Mouse (Mus musculus): ENCODE results near the gene Etl4. TPM values are rescaled to one million over a fixed set of nuclear protein-coding genes. Genes with fewer than 3 reads are reported as not detected.

Etl4 gene
- polyA plus RNA-seq, 1 experiment from 2014 or later: 10.8 TPM

GRCm38 (mm10) chr2:20654058-20654457, 744.5 kb downstream of the Etl4 start:
- Histone ChIP-seq H3K27me3 (ENCODE audit: control insufficient read depth, insufficient read depth, low read length) (no peaks in the 10 kb centered on the region), H3K27ac (ENCODE audit: low read length) (no peak overlapping the region), H3K36me3 (ENCODE audit: control insufficient read depth, insufficient read depth) (no peaks in the 10 kb centered on the region), H3K4me3 (ENCODE audit: low read length) (no peak overlapping the region), H3K9ac (ENCODE audit: low read length) (no peak overlapping the region), H3K4me2 (ENCODE audit: low read depth, low read length) (no peak overlapping the region), H3K9me3 (replicated peaks; ENCODE audit: control insufficient read depth, low read length) (no peaks in the 10 kb centered on the region), H3K4me1 (ENCODE audit: control insufficient read depth, insufficient read depth, low read length) (peaks cover 15% of the 10 kb centered on the region)
- ATAC-seq (replicated peaks; ENCODE audit: extremely low read depth, insufficient read depth, low FRiP score): no peak
- 70% methylated on average over 8 of the region's 8 CpGs for WGBS

- H3K4me3 ChIP-seq (ENCODE audit: low read length): no peak overlapping the region
- no peak for ATAC-seq (replicated peaks; ENCODE audit: extremely low read depth, insufficient read depth, low FRiP score)
- no peaks in the 10 kb centered on the region for H3K36me3 ChIP-seq (ENCODE audit: control insufficient read depth, insufficient read depth)
- H3K27ac ChIP-seq (ENCODE audit: low read length): no peak overlapping the region
- no peaks in the 10 kb centered on the region for H3K27me3 ChIP-seq (ENCODE audit: control insufficient read depth, insufficient read depth, low read length)
- H3K9me3 ChIP-seq (replicated peaks; ENCODE audit: control insufficient read depth, low read length): no peaks in the 10 kb centered on the region
- H3K4me1 ChIP-seq (ENCODE audit: control insufficient read depth, insufficient read depth, low read length): peaks cover 8% of the 10 kb centered on the region
- no peak overlapping the region for H3K4me2 ChIP-seq (ENCODE audit: low read depth, low read length)
- no peak overlapping the region for H3K9ac ChIP-seq (ENCODE audit: low read length)
- WGBS: 62% methylated on average over 9 of the region's 9 CpGs
These were observed 745.2 kb downstream of the Etl4 start for GRCm38 (mm10) chr2:20654598-20655340.

- 41% methylated on average over 2 of the region's 2 CpGs for WGBS
- ATAC-seq (replicated peaks; ENCODE audit: extremely low read depth, insufficient read depth, low FRiP score): no peak
- Histone ChIP-seq H3K27me3 (ENCODE audit: control insufficient read depth, insufficient read depth, low read length) (no peaks in the 10 kb centered on the region), H3K4me1 (ENCODE audit: control insufficient read depth, insufficient read depth, low read length) (peaks cover 4% of the 10 kb centered on the region; the same call in 1 of the 2 replicates), H3K4me2 (ENCODE audit: low read depth, low read length) (no peak overlapping the region), H3K36me3 (ENCODE audit: control insufficient read depth, insufficient read depth) (no peaks in the 10 kb centered on the region), H3K27ac (ENCODE audit: low read length) (no peak overlapping the region), H3K4me3 (ENCODE audit: low read length) (no peak overlapping the region), H3K9me3 (replicated peaks; ENCODE audit: control insufficient read depth, low read length) (no peaks in the 10 kb centered on the region), H3K9ac (ENCODE audit: low read length) (no peak overlapping the region)
These were observed 745.7 kb downstream of the Etl4 start for GRCm38 (mm10) chr2:20655341-20655612.

- ATAC-seq (replicated peaks; ENCODE audit: extremely low read depth, insufficient read depth, low FRiP score): no peak
- WGBS: 57% methylated on average over 3 of the region's 3 CpGs
- Histone ChIP-seq H3K9me3 (replicated peaks; ENCODE audit: control insufficient read depth, low read length) (no peaks in the 10 kb centered on the region), H3K9ac (ENCODE audit: low read length) (no peak overlapping the region), H3K27me3 (ENCODE audit: control insufficient read depth, insufficient read depth, low read length) (no peaks in the 10 kb centered on the region), H3K4me2 (ENCODE audit: low read depth, low read length) (no peak overlapping the region), H3K27ac (ENCODE audit: low read length) (no peak overlapping the region), H3K36me3 (ENCODE audit: control insufficient read depth, insufficient read depth) (no peaks in the 10 kb centered on the region), H3K4me3 (ENCODE audit: low read length) (no peak overlapping the region), H3K4me1 (ENCODE audit: control insufficient read depth, insufficient read depth, low read length) (peaks cover 2% of the 10 kb centered on the region; the same call in 1 of the 2 replicates)
These were observed 748.3 kb downstream of the Etl4 start for GRCm38 (mm10) chr2:20657856-20658255.

- no peak overlapping the region for H3K4me3 ChIP-seq (ENCODE audit: low read length)
- WGBS: 89% methylated on average over 11 of the region's 11 CpGs
These were observed 752.3 kb downstream of the Etl4 start for GRCm38 (mm10) chr2:20661841-20662240.

GRCm38 (mm10) chr2:20662696-20663095, 753.1 kb downstream of the Etl4 start:
- H3K4me3 ChIP-seq (ENCODE audit: low read length): no peak overlapping the region
- H3K4me1 ChIP-seq (ENCODE audit: control insufficient read depth, insufficient read depth, low read length): peaks cover 2% of the 10 kb centered on the region; the same call in 1 of the 2 replicates
- no peak overlapping the region for H3K4me2 ChIP-seq (ENCODE audit: low read depth, low read length)
- no peaks in the 10 kb centered on the region for H3K9me3 ChIP-seq (replicated peaks; ENCODE audit: control insufficient read depth, low read length)
- no peak overlapping the region for H3K27ac ChIP-seq (ENCODE audit: low read length)
- no peak for ATAC-seq (replicated peaks; ENCODE audit: extremely low read depth, insufficient read depth, low FRiP score)
- H3K36me3 ChIP-seq (ENCODE audit: control insufficient read depth, insufficient read depth): no peaks in the 10 kb centered on the region
- WGBS: 75% methylated on average over 3 of the region's 3 CpGs
- no peaks in the 10 kb centered on the region for H3K27me3 ChIP-seq (ENCODE audit: control insufficient read depth, insufficient read depth, low read length)
- no peak overlapping the region for H3K9ac ChIP-seq (ENCODE audit: low read length)

More at GRCm38 (mm10) chr2:20661841-20662240, 752.3 kb downstream of the Etl4 start:
- no peaks in the 10 kb centered on the region for H3K9me3 ChIP-seq (replicated peaks; ENCODE audit: control insufficient read depth, low read length)
- no peaks in the 10 kb centered on the region for H3K27me3 ChIP-seq (ENCODE audit: control insufficient read depth, insufficient read depth, low read length)
- ATAC-seq (replicated peaks; ENCODE audit: extremely low read depth, insufficient read depth, low FRiP score): no peak
- peaks cover 2% of the 10 kb centered on the region; the same call in 1 of the 2 replicates for H3K4me1 ChIP-seq (ENCODE audit: control insufficient read depth, insufficient read depth, low read length)
- H3K27ac ChIP-seq (ENCODE audit: low read length): no peak overlapping the region
- no peaks in the 10 kb centered on the region for H3K36me3 ChIP-seq (ENCODE audit: control insufficient read depth, insufficient read depth)
- H3K9ac ChIP-seq (ENCODE audit: low read length): no peak overlapping the region
- no peak overlapping the region for H3K4me2 ChIP-seq (ENCODE audit: low read depth, low read length)

GRCm38 (mm10) chr2:20665309-20665971, 755.9 kb downstream of the Etl4 start:
- Histone ChIP-seq H3K4me1 (ENCODE audit: control insufficient read depth, insufficient read depth, low read length) (peaks cover 2% of the 10 kb centered on the region; the same call in 1 of the 2 replicates), H3K9me3 (replicated peaks; ENCODE audit: control insufficient read depth, low read length) (no peaks in the 10 kb centered on the region), H3K36me3 (ENCODE audit: control insufficient read depth, insufficient read depth) (no peaks in the 10 kb centered on the region), H3K9ac (ENCODE audit: low read length) (no peak overlapping the region), H3K4me2 (ENCODE audit: low read depth, low read length) (no peak overlapping the region), H3K4me3 (ENCODE audit: low read length) (no peak overlapping the region), H3K27me3 (ENCODE audit: control insufficient read depth, insufficient read depth, low read length) (no peaks in the 10 kb centered on the region), H3K27ac (ENCODE audit: low read length) (no peak overlapping the region)
- 23% methylated on average over 5 of the region's 5 CpGs for WGBS
- ATAC-seq (replicated peaks; ENCODE audit: extremely low read depth, insufficient read depth, low FRiP score): no peak

- no peaks in the 10 kb centered on the region for H3K36me3 ChIP-seq (ENCODE audit: control insufficient read depth, insufficient read depth)
- no peaks in the 10 kb centered on the region for H3K9me3 ChIP-seq (replicated peaks; ENCODE audit: control insufficient read depth, low read length)
- 41% methylated on average over 2 of the region's 2 CpGs for WGBS
- H3K4me3 ChIP-seq (ENCODE audit: low read length): no peak overlapping the region
- H3K27ac ChIP-seq (ENCODE audit: low read length): no peak overlapping the region
- H3K9ac ChIP-seq (ENCODE audit: low read length): no peak overlapping the region
- H3K4me2 ChIP-seq (ENCODE audit: low read depth, low read length): no peak overlapping the region
- peaks cover 2% of the 10 kb centered on the region; the same call in 1 of the 2 replicates for H3K4me1 ChIP-seq (ENCODE audit: control insufficient read depth, insufficient read depth, low read length)
- no peaks in the 10 kb centered on the region for H3K27me3 ChIP-seq (ENCODE audit: control insufficient read depth, insufficient read depth, low read length)
- ATAC-seq (replicated peaks; ENCODE audit: extremely low read depth, insufficient read depth, low FRiP score): no peak; the same call in 1 of the 2 replicates
These were observed 756.5 kb downstream of the Etl4 start for GRCm38 (mm10) chr2:20666051-20666478.

- Histone ChIP-seq H3K9me3 (replicated peaks; ENCODE audit: control insufficient read depth, low read length) (no peaks in the 10 kb centered on the region), H3K4me2 (ENCODE audit: low read depth, low read length) (no peak overlapping the region), H3K27me3 (ENCODE audit: control insufficient read depth, insufficient read depth, low read length) (no peaks in the 10 kb centered on the region), H3K27ac (ENCODE audit: low read length) (no peak overlapping the region), H3K9ac (ENCODE audit: low read length) (no peak overlapping the region), H3K36me3 (ENCODE audit: control insufficient read depth, insufficient read depth) (no peaks in the 10 kb centered on the region), H3K4me3 (ENCODE audit: low read length) (no peak overlapping the region), H3K4me1 (ENCODE audit: control insufficient read depth, insufficient read depth, low read length) (peaks cover 2% of the 10 kb centered on the region; the same call in 1 of the 2 replicates)
- ATAC-seq (replicated peaks; ENCODE audit: extremely low read depth, insufficient read depth, low FRiP score): no peak
- WGBS: 82% methylated on average over 3 of the region's 3 CpGs
These were observed 758.3 kb downstream of the Etl4 start for GRCm38 (mm10) chr2:20667876-20668275.
